Mouse (Mus musculus): ENCODE data around the gene Il1rl1. TPM values are rescaled to one million over a fixed set of nuclear protein-coding genes. Genes with fewer than 3 reads are reported as not detected.

Gene Il1rl1
- polyA plus RNA-seq, 1 experiment, result 1.1 TPM

GRCm38 (mm10) chr1:40409882-40410281 is 19.5 kb upstream of the Il1rl1 start:
- H3K4me1 ChIP-seq (ENCODE audit: control insufficient read depth, insufficient read depth, low read length), result no peaks in the 10 kb centered on the region
- DNase-seq, result no peak
- 61% methylated on average over 1 of the region's 1 CpGs for WGBS

GRCm38 (mm10) chr1:40413039-40413438 is 16.3 kb upstream of the Il1rl1 start:
- DNase-seq, result no peak
- 84% methylated on average over 1 of the region's 1 CpGs for WGBS
- no peak for TF ChIP-seq POLR2A (IDR thresholded peaks at IDR 0.05; ENCODE audit: borderline replicate concordance, extremely low read depth, low read depth, low read length)
- no peak for TF ChIP-seq CTCF (IDR thresholded peaks at IDR 0.05; ENCODE audit: insufficient read depth, low read length)
- Histone ChIP-seq H3K4me3 (replicated peaks; ENCODE audit: extremely low read depth, low read depth, low read length) (no peak overlapping the region), H3K4me1 (ENCODE audit: control insufficient read depth, insufficient read depth, low read length) (no peaks in the 10 kb centered on the region)

More at GRCm38 (mm10) chr1:40409882-40410281, 19.5 kb upstream of the Il1rl1 start:
- no peak overlapping the region for H3K4me3 ChIP-seq (replicated peaks; ENCODE audit: extremely low read depth, low read depth, low read length)
- TF ChIP-seq POLR2A (IDR thresholded peaks at IDR 0.05; ENCODE audit: borderline replicate concordance, extremely low read depth, low read depth, low read length) (no peak), CTCF (IDR thresholded peaks at IDR 0.05; ENCODE audit: insufficient read depth, low read length) (no peak)

DNA sequence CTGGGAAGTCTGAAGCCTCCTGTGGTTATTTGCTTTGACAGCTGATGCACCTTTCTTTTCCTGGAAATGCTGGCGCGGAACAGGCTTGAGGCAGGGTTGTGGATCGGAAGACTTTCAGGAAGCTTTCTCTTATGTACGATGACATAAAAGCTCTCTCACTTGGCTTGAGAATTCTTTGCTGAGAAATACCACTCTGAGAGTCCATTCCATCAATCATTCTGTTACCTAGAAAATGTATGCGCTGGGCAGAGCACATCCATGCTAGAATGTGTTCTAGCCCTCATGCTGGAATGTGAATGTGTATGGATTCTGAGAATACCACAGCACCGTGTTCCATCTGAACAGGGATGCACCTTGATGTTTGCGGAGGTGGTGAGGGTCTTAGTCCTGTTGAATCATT is 15.1 kb upstream of the Il1rl1 start:
- no peak for DNase-seq
- H3K4me3 ChIP-seq (replicated peaks; ENCODE audit: extremely low read depth, low read depth, low read length), result no peak overlapping the region
- 76% methylated on average over 7 of the region's 7 CpGs for WGBS
- TF ChIP-seq POLR2A (IDR thresholded peaks at IDR 0.05; ENCODE audit: borderline replicate concordance, extremely low read depth, low read depth, low read length) (no peak), CTCF (IDR thresholded peaks at IDR 0.05; ENCODE audit: insufficient read depth, low read length) (no peak)
- no peaks in the 10 kb centered on the region for H3K4me1 ChIP-seq (ENCODE audit: control insufficient read depth, insufficient read depth, low read length)

DNA sequence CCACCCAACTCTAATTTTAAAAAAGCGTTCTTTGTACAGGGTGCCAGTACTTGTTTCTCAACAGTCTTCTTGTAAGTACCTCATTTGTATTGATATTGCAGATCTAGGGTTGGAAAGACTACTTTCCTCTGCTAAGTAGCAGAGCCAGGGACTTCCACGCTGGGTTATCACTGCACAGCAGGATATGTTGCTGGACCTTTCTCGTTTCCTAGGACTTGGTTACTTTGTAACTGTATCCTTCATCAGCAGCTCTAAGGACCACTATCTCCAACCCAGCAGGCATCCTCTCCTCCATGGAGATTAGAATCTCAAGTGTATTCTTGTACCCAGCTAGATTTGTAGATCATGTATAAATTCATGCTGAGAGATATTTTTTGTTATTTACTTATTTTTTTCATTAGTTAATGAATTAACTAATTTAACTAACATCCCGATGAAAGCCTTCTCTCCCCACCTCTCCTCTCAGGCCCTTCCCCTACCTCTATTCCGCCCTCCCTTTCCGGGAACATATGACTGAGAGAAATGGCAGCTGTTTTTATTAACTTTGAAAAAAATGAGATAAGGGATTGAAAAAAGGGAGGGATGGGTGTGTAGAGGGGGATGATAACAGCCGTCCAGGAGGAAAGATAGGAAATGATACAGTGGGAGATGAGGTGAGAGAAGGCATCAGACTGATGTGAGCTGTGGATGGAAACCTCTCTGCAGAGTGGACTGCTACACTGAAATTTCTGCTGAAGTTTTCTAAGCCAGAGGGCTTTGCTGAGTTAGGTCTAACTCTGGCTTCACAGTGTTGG is 14.3 kb upstream of the Il1rl1 start:
- WGBS, result 48% methylated on average over 7 of the region's 7 CpGs
- H3K4me1 ChIP-seq (ENCODE audit: control insufficient read depth, insufficient read depth, low read length), result no peaks in the 10 kb centered on the region
- TF ChIP-seq CTCF (IDR thresholded peaks at IDR 0.05; ENCODE audit: insufficient read depth, low read length) (no peak), POLR2A (IDR thresholded peaks at IDR 0.05; ENCODE audit: borderline replicate concordance, extremely low read depth, low read depth, low read length) (no peak)
- DNase-seq, result no peak
- no peak overlapping the region for H3K4me3 ChIP-seq (replicated peaks; ENCODE audit: extremely low read depth, low read depth, low read length)

- H3K4me3 ChIP-seq (replicated peaks; ENCODE audit: extremely low read depth, low read depth, low read length), result no peak overlapping the region
- H3K4me1 ChIP-seq (ENCODE audit: control insufficient read depth, insufficient read depth, low read length), result no peaks in the 10 kb centered on the region
- 78% methylated on average over 2 of the region's 2 CpGs for WGBS
- no peak for DNase-seq
- no peak for TF ChIP-seq POLR2A (IDR thresholded peaks at IDR 0.05; ENCODE audit: borderline replicate concordance, extremely low read depth, low read depth, low read length)
- no peak for TF ChIP-seq CTCF (IDR thresholded peaks at IDR 0.05; ENCODE audit: insufficient read depth, low read length)
Measured at GRCm38 (mm10) chr1:40417034-40417433, 12.3 kb upstream of the Il1rl1 start.

- DNase-seq, result no peak
- TF ChIP-seq POLR2A (IDR thresholded peaks at IDR 0.05; ENCODE audit: borderline replicate concordance, extremely low read depth, low read depth, low read length) (no peak), CTCF (IDR thresholded peaks at IDR 0.05; ENCODE audit: insufficient read depth, low read length) (no peak)
- 22% methylated on average over 5 of the region's 5 CpGs for WGBS
- Histone ChIP-seq H3K4me3 (replicated peaks; ENCODE audit: extremely low read depth, low read depth, low read length) (no peak overlapping the region), H3K4me1 (ENCODE audit: control insufficient read depth, insufficient read depth, low read length) (no peaks in the 10 kb centered on the region)
Measured at GRCm38 (mm10) chr1:40418512-40418911, 10.9 kb upstream of the Il1rl1 start.

GRCm38 (mm10) chr1:40423892-40424291 is 5.5 kb upstream of the Il1rl1 start:
- no peak for TF ChIP-seq CTCF (IDR thresholded peaks at IDR 0.05; ENCODE audit: insufficient read depth, low read length)
- TF ChIP-seq POLR2A (IDR thresholded peaks at IDR 0.05; ENCODE audit: borderline replicate concordance, extremely low read depth, low read depth, low read length), result no peak
- Histone ChIP-seq H3K4me3 (replicated peaks; ENCODE audit: extremely low read depth, low read depth, low read length) (no peak overlapping the region), H3K4me1 (ENCODE audit: control insufficient read depth, insufficient read depth, low read length) (no peaks in the 10 kb centered on the region)
- DNase-seq, result no peak
- WGBS, result 80% methylated on average over 6 of the region's 6 CpGs

DNA sequence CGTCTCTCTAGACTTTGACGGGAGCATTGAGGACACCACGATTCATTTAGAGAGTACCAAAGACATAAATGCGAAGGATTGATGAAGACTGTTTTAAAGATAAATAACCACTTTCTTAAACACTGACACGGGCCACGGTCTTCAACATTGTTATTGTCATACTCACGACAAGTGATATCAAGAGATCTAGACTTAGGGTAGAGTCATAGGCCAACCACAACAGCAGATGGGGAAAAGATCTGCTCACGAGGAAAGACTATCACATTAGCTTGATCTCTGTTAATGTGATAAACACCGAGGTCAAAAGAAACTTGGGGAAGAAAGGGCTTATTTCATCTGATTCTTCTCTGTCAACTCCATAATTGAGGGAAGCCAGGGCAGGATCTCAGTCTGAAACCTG is 2.1 kb upstream of the Il1rl1 start:
- no peak for TF ChIP-seq POLR2A (IDR thresholded peaks at IDR 0.05; ENCODE audit: borderline replicate concordance, extremely low read depth, low read depth, low read length)
- Histone ChIP-seq H3K4me3 (replicated peaks; ENCODE audit: extremely low read depth, low read depth, low read length) (no peak overlapping the region), H3K4me1 (ENCODE audit: control insufficient read depth, insufficient read depth, low read length) (no peaks in the 10 kb centered on the region)
- no peak for DNase-seq
- 83% methylated on average over 9 of the region's 9 CpGs for WGBS

GRCm38 (mm10) chr1:40427901-40428300 is 1.5 kb upstream of the Il1rl1 start:
- WGBS, result 59% methylated on average over 1 of the region's 1 CpGs
- H3K4me1 ChIP-seq (ENCODE audit: control insufficient read depth, insufficient read depth, low read length), result no peaks in the 10 kb centered on the region
- DNase-seq, result no peak
- H3K4me3 ChIP-seq (replicated peaks; ENCODE audit: extremely low read depth, low read depth, low read length), result no peak overlapping the region
- TF ChIP-seq POLR2A (IDR thresholded peaks at IDR 0.05; ENCODE audit: borderline replicate concordance, extremely low read depth, low read depth, low read length) (no peak), CTCF (IDR thresholded peaks at IDR 0.05; ENCODE audit: insufficient read depth, low read length) (no peak)

GRCm38 (mm10) chr1:40430143-40430834 is 919 bp downstream of the Il1rl1 start:
- Histone ChIP-seq H3K4me3 (replicated peaks; ENCODE audit: extremely low read depth, low read depth, low read length) (no peak overlapping the region), H3K4me1 (ENCODE audit: control insufficient read depth, insufficient read depth, low read length) (no peaks in the 10 kb centered on the region)
- TF ChIP-seq CTCF (IDR thresholded peaks at IDR 0.05; ENCODE audit: insufficient read depth, low read length) (no peak), POLR2A (IDR thresholded peaks at IDR 0.05; ENCODE audit: borderline replicate concordance, extremely low read depth, low read depth, low read length) (no peak)
- WGBS, result 69% methylated on average over 4 of the region's 4 CpGs
- DNase-seq, result no peak
